Mouse (Mus musculus) cortical plate, adult 2 months (tissue): ENCODE results near the gene Prrg2. TPM values are rescaled to one million over a fixed set of nuclear protein-coding genes. Genes with fewer than 3 reads are reported as not detected.
"Not testable (repeated sequence)": the region's sequence is repeated elsewhere in the genome, so short reads cannot be mapped to it uniquely, and the experiment has no call there.

Experiments
- H3K27ac ChIP-seq: fragments of 200-500 bp; 2 replicates; pipeline ENCODE4 v1.5.1; 2012; ENCODE audit warnings: low read length, control low read depth, inconsistent platforms; ENCODE audit not compliant: insufficient read depth
- H3K4me1 ChIP-seq: fragments of 200-500 bp; 2 replicates; pipeline ENCODE4 v1.6.1; 2011; ENCODE audit warnings: low read length; ENCODE audit not compliant: control insufficient read depth, insufficient read depth
- H3K4me3 ChIP-seq: fragments of 200-500 bp; 2 replicates; pipeline ENCODE4 v1.5.1; 2011; ENCODE audit warnings: mild to moderate bottlenecking, low read length, control low read depth; ENCODE audit not compliant: insufficient read depth
- CTCF ChIP-seq: fragments of 200-500 bp; IDR thresholded peaks from 2 replicates; pipeline ENCODE4 v1.5.1; 2011; ENCODE audit warnings: mild to moderate bottlenecking, control low read depth, low read length; ENCODE audit not compliant: insufficient read depth; ENCODE audit errors: extremely low read depth
- POLR2A ChIP-seq: fragments of 200-500 bp; IDR thresholded peaks from 2 replicates; pipeline ENCODE4 v1.6.1; 2011; ENCODE audit warnings: mild to moderate bottlenecking, low read length, control low read depth; ENCODE audit not compliant: insufficient read depth; ENCODE audit errors: extremely low read depth
- polyA plus RNA-seq: library from polyadenylated mRNA; depleted of rRNA; stranded (reverse); fragments of >200 nt; gene quantifications from 2 replicates; pipeline ENCODE4 v1.2.3, GENCODE M21; 2012; rRNA removed

The Prrg2 gene
- 21.4 and 23.2 TPM in 2 replicates for polyA plus RNA-seq

DNA sequence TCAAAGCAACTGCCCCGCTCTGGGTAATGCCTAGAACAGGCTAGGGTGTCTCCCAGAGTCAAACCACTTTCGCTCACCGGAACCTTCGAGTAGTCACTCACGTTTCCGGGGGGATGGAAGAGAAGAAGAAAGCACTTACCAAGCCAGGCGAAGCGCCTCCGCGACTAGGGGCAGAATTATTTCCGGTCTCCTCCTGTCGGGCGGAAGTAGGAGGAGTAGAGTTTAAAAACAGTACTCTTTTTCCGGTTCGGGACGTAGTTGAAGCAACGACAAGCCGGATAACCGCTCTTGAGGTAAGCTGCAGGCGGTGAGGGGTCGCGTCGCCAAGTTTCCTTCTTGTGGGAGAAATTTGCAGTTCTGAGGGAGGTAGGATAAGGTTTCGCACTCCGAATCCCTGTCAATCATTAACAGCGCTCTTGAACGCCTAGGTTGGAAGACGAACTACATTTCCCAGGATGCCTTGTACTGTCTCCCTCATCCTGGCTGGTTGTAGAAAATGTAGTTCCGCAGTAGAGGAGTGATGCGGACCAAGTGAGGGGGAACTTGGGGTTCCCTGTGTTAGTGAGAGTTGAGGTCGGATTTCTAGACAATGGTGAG is at the start of gene Prrg2, which contains the start of gene Nosip:
Prrg2 (minus strand) TSS at position 439 of the 597 bp plus-strand sequence.
Nosip (plus strand) TSS at position 191 of the 597 bp plus-strand sequence.
- no peaks in the 10 kb centered on the region; the same call in 1 of the 2 replicates for H3K4me1 ChIP-seq
- peak within 1 kb of the TSS; percentile 88 for H3K27ac ChIP-seq
- peak; percentile 63 for TF ChIP-seq POLR2A
- TF ChIP-seq CTCF, result no peak
- peak within 1 kb of the TSS; percentile 73 for H3K4me3 ChIP-seq

DNA sequence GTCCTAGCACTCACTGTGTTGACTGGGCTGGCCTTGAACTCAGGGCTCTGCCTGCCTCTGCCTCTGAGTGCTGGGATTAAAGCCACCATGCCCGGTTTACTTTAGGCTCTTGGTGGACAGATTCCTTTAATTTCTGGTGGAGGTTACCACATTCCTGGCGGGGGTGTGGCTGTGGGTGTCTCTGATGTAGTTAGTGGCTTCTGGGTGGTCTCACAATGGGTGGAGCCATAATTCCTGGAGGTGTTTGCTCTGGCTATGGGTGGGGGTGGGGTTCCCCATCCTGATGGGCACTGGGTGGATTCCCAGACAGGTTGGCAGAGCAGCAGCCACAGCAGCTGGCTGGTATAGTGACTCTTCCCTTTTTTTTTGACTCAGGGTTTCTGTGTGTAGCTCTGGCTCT is 49.5 kb upstream of the Prrg2 start:
- Histone ChIP-seq H3K4me3 (no peak overlapping the region), H3K27ac (no peak overlapping the region), H3K4me1 (no peaks in the 10 kb centered on the region)
- TF ChIP-seq POLR2A (no peak), CTCF (no peak)

DNA sequence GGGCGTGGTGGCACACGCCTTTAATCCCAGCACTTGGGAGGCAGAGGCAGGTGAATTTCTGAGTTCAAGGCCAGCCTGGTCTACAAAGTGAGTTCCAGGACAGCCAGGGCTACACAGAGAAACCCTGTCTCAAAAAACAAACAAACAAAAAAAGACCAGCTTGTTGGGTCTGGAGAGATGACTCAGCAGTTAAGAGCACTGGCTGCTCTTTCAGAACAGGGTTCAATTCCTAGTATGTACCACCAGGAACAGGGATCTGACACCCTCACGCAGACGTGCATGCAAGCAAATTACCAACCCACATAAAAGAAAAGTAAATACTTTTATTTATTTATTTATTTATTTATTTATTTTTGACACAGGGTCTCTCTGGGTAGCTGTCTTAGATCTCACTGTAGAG is 47.6 kb upstream of the Prrg2 start:
- not testable (repeated sequence) for H3K4me1 ChIP-seq, H3K4me3 ChIP-seq, H3K27ac ChIP-seq

DNA sequence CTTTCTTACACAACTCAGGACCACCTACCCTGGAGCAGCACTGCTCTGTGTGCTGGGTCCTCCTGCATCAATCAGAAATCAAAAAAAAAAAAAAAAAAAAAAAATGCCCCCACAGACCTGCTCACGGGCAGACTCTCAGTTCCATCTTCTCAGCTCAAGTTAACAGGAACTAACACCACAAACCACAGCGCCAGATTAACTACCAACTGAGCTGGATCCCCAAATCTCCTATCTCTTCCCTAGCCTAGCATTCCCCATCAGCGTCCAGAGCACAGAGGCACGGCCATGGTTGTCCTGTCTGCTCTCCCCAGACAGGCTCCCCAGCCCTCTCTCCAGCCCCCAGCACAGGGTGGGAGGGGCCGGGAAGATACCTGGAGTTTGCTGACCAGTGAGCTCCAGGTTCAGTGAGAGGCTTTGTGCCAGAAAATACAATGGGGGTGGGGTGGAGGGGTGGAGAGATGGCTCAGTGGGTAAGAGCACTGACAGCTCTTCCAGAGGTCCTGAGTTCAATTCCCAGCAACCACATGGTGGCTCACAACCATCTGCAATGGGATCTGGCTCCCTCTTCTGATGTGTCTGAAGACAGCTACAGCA is 44.7 kb upstream of the Prrg2 start:
- Histone ChIP-seq H3K27ac (no peak overlapping the region), H3K4me3 (no peak overlapping the region), H3K4me1 (no peaks in the 10 kb centered on the region)
- TF ChIP-seq POLR2A, result no peak
- TF ChIP-seq CTCF, result no peak

DNA sequence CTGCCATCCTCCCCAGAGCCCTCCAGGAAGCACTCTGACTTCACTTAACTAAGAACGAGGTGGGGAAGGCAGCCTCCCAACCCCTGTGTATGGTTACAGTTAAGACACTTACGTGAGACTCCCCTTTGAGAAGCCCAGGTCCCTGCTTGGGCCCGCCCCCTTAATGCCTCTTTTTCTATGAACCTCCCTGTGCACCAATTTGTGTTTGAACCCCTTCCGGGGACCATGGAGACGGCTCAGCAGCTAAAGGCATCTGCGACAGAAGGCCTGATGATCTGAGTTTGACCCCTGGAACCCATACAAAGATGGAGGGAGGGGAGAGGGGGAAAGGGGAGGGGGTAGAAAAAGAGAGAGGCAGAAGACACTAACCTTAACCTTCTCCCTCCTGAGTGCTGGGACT is 44.0 kb upstream of the Prrg2 start:
- Histone ChIP-seq H3K27ac (no peak overlapping the region), H3K4me3 (no peak overlapping the region), H3K4me1 (no peaks in the 10 kb centered on the region)
- TF ChIP-seq CTCF (no peak), POLR2A (no peak)

DNA sequence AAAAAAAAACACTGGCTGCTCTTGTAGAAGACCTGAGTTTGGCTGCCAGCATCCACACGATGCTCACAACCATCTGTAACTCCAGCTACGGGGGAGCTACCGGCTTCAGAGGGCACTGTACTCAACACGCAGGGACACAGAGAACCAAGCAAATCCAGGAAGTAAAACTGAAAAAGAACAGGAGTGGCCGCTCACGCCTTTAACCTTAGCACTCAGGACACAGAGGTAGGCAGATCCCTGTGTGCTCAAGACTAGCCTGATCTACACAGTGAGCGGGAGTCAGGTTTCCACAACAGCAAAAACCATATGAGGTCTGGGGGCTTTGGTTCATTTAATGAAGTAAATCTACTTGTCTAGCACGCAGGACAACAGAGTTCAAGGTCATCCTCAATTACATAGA is 43.0 kb upstream of the Prrg2 start:
- Histone ChIP-seq H3K4me3 (no peak overlapping the region), H3K27ac (no peak overlapping the region), H3K4me1 (no peaks in the 10 kb centered on the region)
- no peak for TF ChIP-seq POLR2A
- TF ChIP-seq CTCF, result no peak

DNA sequence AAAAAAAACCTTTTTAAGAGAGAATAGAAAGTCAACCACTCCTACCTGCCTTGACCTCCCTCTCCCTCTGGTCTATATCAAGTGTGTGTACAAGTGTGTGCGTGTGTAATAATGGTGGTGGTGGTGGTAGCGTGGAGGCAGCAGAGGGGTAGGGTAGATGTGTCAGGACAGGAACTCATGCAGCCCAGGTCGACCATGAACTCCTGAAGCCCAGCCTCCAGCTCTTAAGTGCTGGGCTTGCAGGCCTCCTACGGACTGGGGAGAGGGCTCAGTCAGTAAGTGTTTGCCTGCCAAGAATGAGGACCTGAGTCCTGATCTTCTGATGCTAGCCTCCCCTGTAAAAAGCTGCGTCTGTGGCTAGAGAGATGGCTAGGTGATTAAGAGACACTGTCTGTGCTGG is 42.5 kb upstream of the Prrg2 start:
- H3K4me1 ChIP-seq, result no peaks in the 10 kb centered on the region
- TF ChIP-seq POLR2A (no peak), CTCF (no peak)
- H3K27ac ChIP-seq, result no peak overlapping the region
- no peak overlapping the region for H3K4me3 ChIP-seq

DNA sequence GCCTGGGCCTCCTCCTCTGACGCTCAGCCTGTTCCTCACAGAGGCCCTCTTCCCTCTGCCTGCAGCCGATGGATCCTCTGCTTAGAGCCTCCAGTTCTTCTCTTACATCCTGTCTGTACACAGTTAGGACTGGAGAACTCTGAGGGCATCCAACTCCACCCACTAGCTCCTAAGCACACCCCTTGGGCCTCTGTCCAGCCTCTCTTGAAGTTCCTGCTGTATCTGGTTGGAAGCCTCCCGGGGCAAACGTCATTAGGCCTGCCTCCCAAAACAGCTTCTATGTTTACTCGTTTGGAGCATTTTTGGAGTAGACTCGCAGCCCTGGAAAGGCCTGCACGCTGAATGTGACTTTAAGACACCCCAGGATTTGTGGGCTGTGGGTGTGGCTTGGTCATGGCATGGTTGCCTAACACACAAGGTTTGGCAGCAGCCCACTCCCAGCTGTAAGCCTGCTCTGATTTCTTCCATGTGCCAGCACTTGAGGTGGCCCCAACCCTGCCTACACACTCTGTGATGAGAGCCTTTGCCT is 41.2 kb upstream of the Prrg2 start, which contains the start of gene Fcgrt:
Fcgrt (minus strand) TSS at position 200 of the 529 bp plus-strand sequence.
- Histone ChIP-seq H3K27ac (peak within 1 kb of the TSS; percentile 54), H3K4me1 (no peaks in the 10 kb centered on the region), H3K4me3 (peak within 1 kb of the TSS; percentile 26; the same call in 1 of the 2 replicates)
- TF ChIP-seq CTCF (no peak), POLR2A (peak; percentile 45; the same call in 1 of the 2 replicates)

DNA sequence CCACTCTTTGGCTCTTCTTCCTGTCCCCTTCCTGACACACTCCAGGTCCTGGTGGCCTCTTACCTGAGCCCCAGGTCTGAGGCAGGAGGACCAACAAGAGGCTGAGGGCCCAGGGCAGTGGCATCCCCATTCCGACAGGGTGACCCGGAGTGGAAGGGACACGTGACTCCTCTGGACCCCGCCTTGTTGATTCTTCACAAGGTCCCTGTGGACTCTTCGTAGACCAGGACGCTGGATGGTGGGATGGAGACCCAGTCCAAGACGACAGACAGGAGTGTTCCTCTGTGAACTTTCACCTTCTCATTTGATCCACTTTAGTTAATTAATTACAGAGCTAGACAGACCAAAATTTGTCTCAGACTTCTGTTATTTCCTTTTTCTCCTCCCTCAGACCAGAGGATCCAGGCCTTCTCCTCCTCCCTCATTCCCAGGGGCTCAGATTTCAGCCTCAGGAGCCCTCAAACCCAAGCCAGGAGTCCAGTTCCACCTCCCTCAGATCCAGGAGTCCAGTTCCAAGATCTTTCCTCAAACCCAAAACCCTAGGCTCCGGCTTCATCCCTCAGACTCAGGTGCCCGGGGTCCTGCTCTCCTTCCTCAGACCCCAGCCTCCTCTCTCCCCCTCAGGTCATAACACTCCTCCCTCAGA is 40.6 kb upstream of the Prrg2 start:
- TF ChIP-seq CTCF (no peak), POLR2A (no peak)
- peak overlapping the region; percentile 26; the same call in 1 of the 2 replicates for H3K4me3 ChIP-seq
- no peaks in the 10 kb centered on the region for H3K4me1 ChIP-seq
- peak overlapping the region; percentile 54 for H3K27ac ChIP-seq

DNA sequence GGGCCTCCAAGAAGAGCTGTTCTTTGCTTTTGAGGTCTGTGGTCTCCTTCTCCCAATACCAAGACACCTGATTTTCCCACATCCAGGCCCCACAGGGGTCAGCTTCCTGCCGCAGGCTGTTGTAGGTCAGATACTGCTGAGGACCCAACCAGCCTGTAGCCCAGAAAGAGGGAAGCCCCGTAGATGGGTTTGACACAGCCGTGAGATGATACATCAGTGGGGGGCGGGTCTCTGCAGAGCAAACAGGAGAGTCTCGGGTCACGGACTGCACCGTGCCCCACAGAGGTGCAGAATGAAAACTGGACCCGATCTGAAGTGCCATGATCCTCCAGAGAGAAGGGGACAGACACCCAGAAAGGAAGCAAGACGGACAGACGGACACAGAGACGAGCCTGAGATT is 40.0 kb upstream of the Prrg2 start:
- Histone ChIP-seq H3K27ac (no peak overlapping the region), H3K4me3 (peak overlapping the region; percentile 26; the same call in 1 of the 2 replicates), H3K4me1 (no peaks in the 10 kb centered on the region)
- no peak for TF ChIP-seq CTCF
- no peak for TF ChIP-seq POLR2A
